Mouse (Mus musculus): ENCODE results near the gene Mrps35. TPM values are rescaled to one million over a fixed set of nuclear protein-coding genes. Genes with fewer than 3 reads are reported as not detected.

Gene Mrps35
- total and polyA plus RNA-seq, 2 experiments from 2014 or later = 17.6 to 196 TPM

GRCm38 (mm10) chr6:147052440-147052839, 9.9 kb downstream of the Mrps35 start:
- Histone ChIP-seq H3K27ac (ENCODE audit: low read depth) (no peak overlapping the region), H3K27me3 (ENCODE audit: control insufficient read depth, insufficient read depth, low read length) (no peaks in the 10 kb centered on the region), H3K36me3 (replicated peaks; ENCODE audit: control insufficient read depth, insufficient read depth, low read length) (peaks cover 94% of the 10 kb centered on the region), H3K4me1 (ENCODE audit: control insufficient read depth, insufficient read depth) (no peaks in the 10 kb centered on the region), H3K9ac (replicated peaks; ENCODE audit: low read depth, low read length) (no peak overlapping the region), H3K4me2 (ENCODE audit: low read depth, low read length) (no peak overlapping the region), H3K4me3 (ENCODE audit: low read depth, low read length) (no peak overlapping the region), H3K9me3 (replicated peaks; ENCODE audit: control insufficient read depth, low read length) (no peaks in the 10 kb centered on the region)
- ATAC-seq (ENCODE audit: insufficient read depth, low read depth) = no peak
- DNase-seq (ENCODE audit: low spot score) = no peak
- WGBS = 91% methylated on average over 9 of the region's 9 CpGs
- no peak for TF ChIP-seq CTCF (IDR thresholded peaks at IDR 0.05; ENCODE audit: low read depth)
- no peak for TF ChIP-seq EP300 (IDR thresholded peaks at IDR 0.05; ENCODE audit: low read depth)

GRCm38 (mm10) chr6:147053785-147054646, 11.5 kb downstream of the Mrps35 start:
- no peaks in the 10 kb centered on the region for H3K4me1 ChIP-seq (ENCODE audit: control insufficient read depth, insufficient read depth)
- H3K4me3 ChIP-seq (ENCODE audit: low read depth, low read length) = no peak overlapping the region
- TF ChIP-seq EP300 (IDR thresholded peaks at IDR 0.05; ENCODE audit: low read depth) (no peak), CTCF (IDR thresholded peaks at IDR 0.05; ENCODE audit: low read depth) (no peak)
- ATAC-seq (ENCODE audit: insufficient read depth, low read depth) (no peak), DNase-seq (ENCODE audit: low spot score) (no peak)
- no peak overlapping the region for H3K27ac ChIP-seq (ENCODE audit: low read depth)
- peaks cover 88% of the 10 kb centered on the region for H3K36me3 ChIP-seq (replicated peaks; ENCODE audit: control insufficient read depth, insufficient read depth, low read length)
- 91% methylated on average over 19 of the region's 19 CpGs for WGBS
- no peak overlapping the region for H3K4me2 ChIP-seq (ENCODE audit: low read depth, low read length)
- H3K27me3 ChIP-seq (ENCODE audit: control insufficient read depth, insufficient read depth, low read length) = no peaks in the 10 kb centered on the region
- no peaks in the 10 kb centered on the region for H3K9me3 ChIP-seq (replicated peaks; ENCODE audit: control insufficient read depth, low read length)
- H3K9ac ChIP-seq (replicated peaks; ENCODE audit: low read depth, low read length) = no peak overlapping the region

DNA sequence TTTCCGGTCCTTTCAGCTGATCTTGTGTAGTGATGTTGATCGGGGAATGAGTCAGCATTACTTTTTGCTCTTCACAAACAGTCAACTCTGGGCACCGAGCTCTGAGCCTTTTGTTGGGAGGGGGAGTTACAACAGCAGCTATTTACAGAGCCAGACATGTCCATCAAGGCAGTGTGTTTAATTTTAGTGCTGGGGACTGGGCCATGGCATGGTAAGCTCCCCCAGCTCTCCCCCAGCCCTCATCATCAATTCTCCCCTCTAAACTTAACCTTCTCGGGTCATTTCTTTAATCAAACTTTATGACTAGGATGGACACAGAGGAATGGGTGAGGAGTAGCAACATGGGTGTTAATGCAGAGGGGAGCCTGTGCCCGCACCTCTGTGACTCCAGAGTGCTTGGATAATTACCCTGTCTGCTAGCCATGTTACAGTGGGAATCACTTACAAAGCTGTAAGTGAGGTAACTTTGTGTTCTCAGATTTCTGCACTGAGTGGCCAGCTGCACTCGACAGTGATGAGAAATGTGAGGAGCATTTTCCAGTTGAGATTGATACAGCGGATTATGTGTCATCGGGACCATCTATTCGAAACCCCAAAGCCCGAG, 12.9 kb downstream of the Mrps35 start:
- no peak for TF ChIP-seq EP300 (IDR thresholded peaks at IDR 0.05; ENCODE audit: low read depth)
- TF ChIP-seq CTCF (IDR thresholded peaks at IDR 0.05; ENCODE audit: low read depth) = no peak
- peaks cover 81% of the 10 kb centered on the region for H3K36me3 ChIP-seq (replicated peaks; ENCODE audit: control insufficient read depth, insufficient read depth, low read length)
- 69% methylated on average over 10 of the region's 10 CpGs for WGBS

GRCm38 (mm10) chr6:147059326-147059725, 16.8 kb downstream of the Mrps35 start:
- Histone ChIP-seq H3K4me3 (ENCODE audit: low read depth, low read length) (no peak overlapping the region), H3K36me3 (replicated peaks; ENCODE audit: control insufficient read depth, insufficient read depth, low read length) (peaks cover 82% of the 10 kb centered on the region), H3K9ac (replicated peaks; ENCODE audit: low read depth, low read length) (no peak overlapping the region), H3K4me2 (ENCODE audit: low read depth, low read length) (no peak overlapping the region), H3K4me1 (ENCODE audit: control insufficient read depth, insufficient read depth) (no peaks in the 10 kb centered on the region), H3K9me3 (replicated peaks; ENCODE audit: control insufficient read depth, low read length) (no peaks in the 10 kb centered on the region), H3K27me3 (ENCODE audit: control insufficient read depth, insufficient read depth, low read length) (no peaks in the 10 kb centered on the region), H3K27ac (ENCODE audit: low read depth) (no peak overlapping the region)
- ATAC-seq (ENCODE audit: insufficient read depth, low read depth) = no peak
- no peak for DNase-seq (ENCODE audit: low spot score)
- 65% methylated on average over 7 of the region's 7 CpGs for WGBS
- no peak for TF ChIP-seq EP300 (IDR thresholded peaks at IDR 0.05; ENCODE audit: low read depth)
- peak; percentile 22; the same call in 1 of the 2 replicates for TF ChIP-seq CTCF (IDR thresholded peaks at IDR 0.05; ENCODE audit: low read depth)

More for the DNA sequence above, 12.9 kb downstream of the Mrps35 start:
- H3K27me3 ChIP-seq (ENCODE audit: control insufficient read depth, insufficient read depth, low read length) = no peaks in the 10 kb centered on the region
- H3K4me1 ChIP-seq (ENCODE audit: control insufficient read depth, insufficient read depth) = no peaks in the 10 kb centered on the region
- no peak overlapping the region for H3K9ac ChIP-seq (replicated peaks; ENCODE audit: low read depth, low read length)
- no peak for DNase-seq (ENCODE audit: low spot score)
- no peak overlapping the region for H3K27ac ChIP-seq (ENCODE audit: low read depth)
- no peak overlapping the region for H3K4me2 ChIP-seq (ENCODE audit: low read depth, low read length)
- ATAC-seq (ENCODE audit: insufficient read depth, low read depth) = no peak
- H3K4me3 ChIP-seq (ENCODE audit: low read depth, low read length) = no peak overlapping the region
- H3K9me3 ChIP-seq (replicated peaks; ENCODE audit: control insufficient read depth, low read length) = no peaks in the 10 kb centered on the region

GRCm38 (mm10) chr6:147061630-147062029, 19.1 kb downstream of the Mrps35 start:
- no peaks in the 10 kb centered on the region for H3K9me3 ChIP-seq (replicated peaks; ENCODE audit: control insufficient read depth, low read length)
- no peak overlapping the region for H3K9ac ChIP-seq (replicated peaks; ENCODE audit: low read depth, low read length)
- peaks cover 73% of the 10 kb centered on the region for H3K36me3 ChIP-seq (replicated peaks; ENCODE audit: control insufficient read depth, insufficient read depth, low read length)
- no peak overlapping the region for H3K4me3 ChIP-seq (ENCODE audit: low read depth, low read length)
- H3K4me1 ChIP-seq (ENCODE audit: control insufficient read depth, insufficient read depth) = no peaks in the 10 kb centered on the region
- no peak overlapping the region for H3K4me2 ChIP-seq (ENCODE audit: low read depth, low read length)
- no peak for ATAC-seq (ENCODE audit: insufficient read depth, low read depth)
- TF ChIP-seq EP300 (IDR thresholded peaks at IDR 0.05; ENCODE audit: low read depth) (no peak), CTCF (IDR thresholded peaks at IDR 0.05; ENCODE audit: low read depth) (no peak)
- WGBS = 90% methylated on average over 9 of the region's 9 CpGs
- DNase-seq (ENCODE audit: low spot score) = no peak
- no peak overlapping the region for H3K27ac ChIP-seq (ENCODE audit: low read depth)
- H3K27me3 ChIP-seq (ENCODE audit: control insufficient read depth, insufficient read depth, low read length) = no peaks in the 10 kb centered on the region
